Mouse (Mus musculus) stomach, postnatal 0 days (tissue): ENCODE data around the gene Ercc6l. TPM values are rescaled to one million over a fixed set of nuclear protein-coding genes. Genes with fewer than 3 reads are reported as not detected.

Source experiments
- ATAC-seq: fragments of 200-750 bp; cut with Nextera tagmentation; 2 replicates; pipeline ENCODE4 v1.8.0; 2017; ENCODE audit not compliant: low FRiP score, low TSS enrichment
- DNase-seq: peaks from one replicate; pipeline ENCODE4 v3.0.0-alpha.2; 2016; ENCODE audit warnings: low spot score
- H3K27ac ChIP-seq: fragments of 300-500 bp; sonication (generic); replicated peaks from 2 replicates; pipeline ENCODE4 v1.5.1; 2014; ENCODE audit warnings: mild to moderate bottlenecking, control low read depth
- H3K27me3 ChIP-seq: fragments of 300-500 bp; sonication (generic); 2 replicates; pipeline ENCODE4 v1.6.1; 2014; ENCODE audit warnings: low read length; ENCODE audit not compliant: control insufficient read depth, insufficient read depth
- H3K36me3 ChIP-seq: fragments of 300-500 bp; sonication (generic); 2 replicates; pipeline ENCODE4 v1.6.1; 2014; ENCODE audit warnings: low read length, mixed read lengths; ENCODE audit not compliant: control insufficient read depth, insufficient read depth
- H3K4me1 ChIP-seq: fragments of 300-500 bp; sonication (generic); replicated peaks from 2 replicates; pipeline ENCODE4 v1.6.1; 2014; ENCODE audit warnings: antibody characterized with exemption; ENCODE audit not compliant: control insufficient read depth, insufficient read depth
- H3K4me2 ChIP-seq: fragments of 300-500 bp; sonication (generic); replicated peaks from 2 replicates; pipeline ENCODE4 v1.6.1; 2014; ENCODE audit warnings: low read depth, mild to moderate bottlenecking, control low read depth, moderate library complexity
- H3K4me3 ChIP-seq: fragments of 300-500 bp; sonication (generic); 2 replicates; pipeline ENCODE4 v1.5.1; 2014; ENCODE audit warnings: low read depth, low read length, control low read depth
- H3K9ac ChIP-seq: fragments of 300-500 bp; sonication (generic); 2 replicates; pipeline ENCODE4 v1.6.1; 2014; ENCODE audit warnings: mild to moderate bottlenecking, low read length, control low read depth, mixed read lengths
- H3K9me3 ChIP-seq: fragments of 300-500 bp; sonication (generic); 2 replicates; pipeline ENCODE4 v1.6.1; 2016; ENCODE audit warnings: low read length; ENCODE audit not compliant: control insufficient read depth
- CTCF ChIP-seq: IDR thresholded peaks from 2 replicates; pipeline ENCODE4 v1.5.1; 2016; ENCODE audit warnings: antibody characterized with exemption, low read depth, mild to moderate bottlenecking, moderate library complexity
- EP300 ChIP-seq: optimal IDR thresholded peaks from 2 replicates; pipeline ENCODE3; 2016; ENCODE audit warnings: antibody characterized with exemption
- WGBS: fragments of 180-500 bp; shearing (Covaris S2); extraction: QIAGEN DNeasy Blood & Tissue Kit; methylation state at CpG from one replicate; pipeline ENCODE4 v1.1.7; 2014; 5-methylcytosine and 5-hydroxymethylcytosine counted together
- polyA plus RNA-seq: library from polyadenylated mRNA; unstranded; fragments of >200 nt; fragmentation: Nextera tagmentation; extraction: Ambion mirVana; gene quantifications from 2 replicates; pipeline ENCODE4 v1.2.1, GENCODE M21; 2015

Ercc6l gene
- polyA plus RNA-seq, 1 experiment from 2014 or later = 1.9 TPM

GRCm38 (mm10) chrX:102166521-102166920 lies 9.6 kb upstream of the Ercc6l start:
- ATAC-seq = no peak
- Histone ChIP-seq H3K9me3 (no peaks in the 10 kb centered on the region), H3K4me3 (no peak overlapping the region), H3K4me2 (no peak overlapping the region), H3K9ac (no peak overlapping the region), H3K4me1 (no peaks in the 10 kb centered on the region), H3K27ac (peak overlapping the region; percentile 13; the same call in 1 of the 2 replicates), H3K27me3 (no peaks in the 10 kb centered on the region), H3K36me3 (no peaks in the 10 kb centered on the region)
- TF ChIP-seq EP300 (no peak), CTCF (no peak)
- WGBS = 47% methylated on average over 5 of the region's 5 CpGs
- DNase-seq = no peak

- ATAC-seq (peak; percentile 42; the same call in 1 of the 2 replicates), DNase-seq (no peak)
- Histone ChIP-seq H3K9me3 (no peaks in the 10 kb centered on the region), H3K4me1 (no peaks in the 10 kb centered on the region), H3K4me2 (no peak overlapping the region), H3K9ac (no peak overlapping the region), H3K27me3 (no peaks in the 10 kb centered on the region), H3K36me3 (no peaks in the 10 kb centered on the region), H3K27ac (no peak overlapping the region), H3K4me3 (no peak overlapping the region)
- WGBS = 59% methylated on average over 4 of the region's 4 CpGs
- no peak for TF ChIP-seq CTCF
- no peak for TF ChIP-seq EP300
Measured at GRCm38 (mm10) chrX:102163529-102163928, 6.6 kb upstream of the Ercc6l start.

GRCm38 (mm10) chrX:102163096-102163495 lies 6.2 kb upstream of the Ercc6l start:
- H3K36me3 ChIP-seq = no peaks in the 10 kb centered on the region
- H3K27ac ChIP-seq = no peak overlapping the region
- no peaks in the 10 kb centered on the region for H3K4me1 ChIP-seq
- H3K4me3 ChIP-seq = no peak overlapping the region
- H3K9ac ChIP-seq = no peak overlapping the region
- no peaks in the 10 kb centered on the region for H3K9me3 ChIP-seq
- WGBS = 43% methylated on average over 2 of the region's 2 CpGs
- H3K4me2 ChIP-seq = no peak overlapping the region
- DNase-seq = no peak
- TF ChIP-seq CTCF = peak; percentile 47
- TF ChIP-seq EP300 = no peak
- no peaks in the 10 kb centered on the region for H3K27me3 ChIP-seq
- ATAC-seq = no peak

- Histone ChIP-seq H3K4me1 (no peaks in the 10 kb centered on the region), H3K27ac (no peak overlapping the region), H3K9ac (no peak overlapping the region), H3K4me3 (no peak overlapping the region), H3K27me3 (no peaks in the 10 kb centered on the region), H3K36me3 (no peaks in the 10 kb centered on the region), H3K9me3 (no peaks in the 10 kb centered on the region), H3K4me2 (no peak overlapping the region)
- DNase-seq = no peak
- TF ChIP-seq EP300 (no peak), CTCF (no peak)
- 58% methylated on average over 2 of the region's 2 CpGs for WGBS
- no peak for ATAC-seq
Measured at GRCm38 (mm10) chrX:102160528-102160927, 3.6 kb upstream of the Ercc6l start.

GRCm38 (mm10) chrX:102159778-102160177 lies 2.9 kb upstream of the Ercc6l start:
- ATAC-seq = no peak
- Histone ChIP-seq H3K27ac (no peak overlapping the region), H3K4me2 (no peak overlapping the region), H3K4me1 (no peaks in the 10 kb centered on the region), H3K36me3 (no peaks in the 10 kb centered on the region), H3K9ac (no peak overlapping the region), H3K27me3 (no peaks in the 10 kb centered on the region), H3K4me3 (no peak overlapping the region), H3K9me3 (no peaks in the 10 kb centered on the region)
- TF ChIP-seq CTCF (peak; percentile 55), EP300 (no peak)
- no peak for DNase-seq
- WGBS = 43% methylated on average over 2 of the region's 2 CpGs

GRCm38 (mm10) chrX:102157423-102157791 lies 516 bp upstream of the Ercc6l start:
- Histone ChIP-seq H3K9me3 (no peaks in the 10 kb centered on the region), H3K4me3 (peak overlapping the region; percentile 21; the same call in 1 of the 2 replicates), H3K36me3 (no peaks in the 10 kb centered on the region), H3K9ac (no peak overlapping the region), H3K27me3 (no peaks in the 10 kb centered on the region), H3K4me2 (peak overlapping the region; percentile 24; the same call in 1 of the 2 replicates), H3K27ac (0 out of 2 replicates have a peak overlapping the region, but pooled peaks have one; percentile 5), H3K4me1 (no peaks in the 10 kb centered on the region)
- TF ChIP-seq CTCF (no peak), EP300 (no peak)
- no peak for DNase-seq
- 46% methylated on average over 5 of the region's 5 CpGs for WGBS
- ATAC-seq = no peak
